Mouse (Mus musculus): Measurements from ENCODE around the gene Papss1.
A peak's percentile ranks its signal among the peaks of the same experiment; 100 is the strongest.
"Not testable (repeated sequence)": the region's sequence is repeated elsewhere in the genome, so short reads cannot be mapped to it uniquely, and the experiment has no call there.

The Papss1 gene

GRCm38 (mm10) chr3:131564430-131565256 is at the start of gene Papss1:
Papss1 (plus strand) TSS chr3:131564768.
- DNase-seq (ENCODE audit: low spot score) = peak; percentile 99

GRCm38 (mm10) chr3:131516332-131516999 is 48.1 kb upstream of the Papss1 start:
- no peak for DNase-seq (ENCODE audit: low spot score)

- no peak for DNase-seq (ENCODE audit: low spot score)
These were observed 46.8 kb upstream of the Papss1 start for GRCm38 (mm10) chr3:131517756-131518155.

GRCm38 (mm10) chr3:131521206-131521605 is 43.4 kb upstream of the Papss1 start:
- no peak for DNase-seq (ENCODE audit: low spot score)

GRCm38 (mm10) chr3:131522243-131522642 is 42.3 kb upstream of the Papss1 start:
- DNase-seq (ENCODE audit: low spot score) = no peak

GRCm38 (mm10) chr3:131523749-131524148 is 40.8 kb upstream of the Papss1 start:
- no peak for DNase-seq (ENCODE audit: low spot score)

- DNase-seq (ENCODE audit: low spot score) = no peak
These were observed 40.4 kb upstream of the Papss1 start for GRCm38 (mm10) chr3:131524210-131524609.

GRCm38 (mm10) chr3:131524779-131525178 is 39.8 kb upstream of the Papss1 start:
- peak; percentile 29 for DNase-seq (ENCODE audit: low spot score)

GRCm38 (mm10) chr3:131525229-131525628 is 39.3 kb upstream of the Papss1 start:
- DNase-seq (ENCODE audit: low spot score) = no peak

- DNase-seq (ENCODE audit: low spot score) = no peak
These were observed 23.2 kb upstream of the Papss1 start for GRCm38 (mm10) chr3:131541244-131541942.

GRCm38 (mm10) chr3:131547562-131547961 is 17.0 kb upstream of the Papss1 start:
- DNase-seq (ENCODE audit: low spot score) = not testable (repeated sequence)

GRCm38 (mm10) chr3:131550046-131550445 is 14.5 kb upstream of the Papss1 start:
- no peak for DNase-seq (ENCODE audit: low spot score)

- peak; percentile 39 for DNase-seq (ENCODE audit: low spot score)
These were observed 12.0 kb upstream of the Papss1 start for GRCm38 (mm10) chr3:131552349-131553254.

- no peak for DNase-seq (ENCODE audit: low spot score)
These were observed 8.8 kb upstream of the Papss1 start for GRCm38 (mm10) chr3:131555771-131556170.

GRCm38 (mm10) chr3:131561591-131561990 is 3.0 kb upstream of the Papss1 start:
- DNase-seq (ENCODE audit: low spot score) = no peak

GRCm38 (mm10) chr3:131565257-131565610 is 666 bp downstream of the Papss1 start:
- no peak for DNase-seq (ENCODE audit: low spot score)

GRCm38 (mm10) chr3:131566281-131566680 is 1.7 kb downstream of the Papss1 start:
- no peak for DNase-seq (ENCODE audit: low spot score)

- DNase-seq (ENCODE audit: low spot score) = no peak
These were observed 5.9 kb downstream of the Papss1 start for GRCm38 (mm10) chr3:131570506-131570905.

- DNase-seq (ENCODE audit: low spot score) = no peak
These were observed 9.0 kb downstream of the Papss1 start for GRCm38 (mm10) chr3:131573555-131573954.

- DNase-seq (ENCODE audit: low spot score) = no peak
These were observed 14.0 kb downstream of the Papss1 start for GRCm38 (mm10) chr3:131578434-131579104.

- no peak for DNase-seq (ENCODE audit: low spot score)
These were observed 15.5 kb downstream of the Papss1 start for GRCm38 (mm10) chr3:131580040-131580439.

All from ovary, postnatal 14 days (tissue).